Mouse (Mus musculus): Measurements from ENCODE around the gene Spem2. TPM values are rescaled to one million over a fixed set of nuclear protein-coding genes. Genes with fewer than 3 reads are reported as not detected.
A peak's percentile ranks its signal among the peaks of the same experiment; 100 is the strongest.

Spem2 gene
- total RNA-seq, 2 experiments from 2014 or later, result not detected

DNA sequence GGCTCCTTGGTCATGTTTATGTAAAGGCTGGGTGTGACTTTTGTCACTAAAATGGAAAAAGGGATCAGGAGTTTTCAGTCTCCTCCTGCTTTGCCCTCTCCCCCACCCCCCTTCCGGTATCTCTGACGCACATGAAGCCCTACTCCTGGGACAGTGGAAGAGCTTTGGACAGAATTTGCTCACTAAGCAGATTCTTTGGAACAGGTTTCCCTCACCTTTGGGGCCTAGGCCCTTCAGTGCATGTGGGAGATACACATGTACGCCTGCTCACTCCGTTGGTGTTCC, 50.7 kb downstream of the Spem2 start:
- intact Hi-C loops (cut with DNase I), result no loop called here
- peak; percentile 29 to 36 for DNase-seq

DNA sequence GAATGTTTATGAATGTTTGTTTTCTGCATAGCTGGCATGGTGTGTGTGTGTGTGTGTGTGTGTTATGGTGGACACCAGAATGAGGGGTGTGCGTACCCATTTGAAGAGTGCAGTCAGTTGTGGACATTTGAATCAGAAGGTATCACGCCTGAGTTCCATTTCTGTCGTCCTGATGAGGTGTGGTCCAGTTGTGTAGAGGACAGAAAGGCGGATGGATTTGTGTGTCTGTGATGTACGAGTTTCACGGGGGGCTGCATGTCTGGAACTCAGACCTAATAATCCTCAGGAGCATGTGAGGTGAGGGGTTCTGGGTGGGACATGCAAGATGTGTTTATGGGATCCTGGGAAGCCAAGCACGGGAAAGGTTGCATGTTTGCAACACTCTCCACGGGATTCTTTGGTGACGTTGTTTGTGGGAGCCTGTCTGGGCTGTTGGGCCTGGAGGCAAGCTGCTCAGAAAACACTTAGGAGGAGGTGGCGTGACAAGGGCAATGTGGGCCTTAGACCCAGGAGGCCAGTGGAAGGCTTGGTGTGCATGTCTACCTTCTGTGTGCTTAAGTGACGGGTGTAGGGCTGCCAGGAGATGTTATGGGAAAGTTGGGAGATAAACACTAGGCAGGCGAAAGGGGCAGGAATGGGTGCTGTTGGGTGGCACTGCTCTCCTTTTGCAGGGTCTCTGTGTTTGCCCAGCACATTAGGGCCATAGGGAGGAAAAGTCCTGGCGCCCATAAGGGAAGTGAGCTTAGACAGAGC, 51.2 kb downstream of the Spem2 start:
- DNase-seq, result peak; percentile 21 to 44
- intact Hi-C loops (cut with DNase I), result no loop called here

Other genes with a start within 250 kb of the Spem2 start
- 1 to 10 TPM; 5.9 to 6.8 TPM for gene Wrap53, start 238.2 kb downstream of the Spem2 start, total RNA-seq (2021)
- 10 to 100 TPM; 32.5 to 45.2 TPM for gene Trp53, start 238.1 kb downstream of the Spem2 start, total RNA-seq (2021)
- 10 to 100 TPM; 29.9 to 36.5 TPM for gene Atp1b2, start 212.5 kb downstream of the Spem2 start, total RNA-seq (2021)
- gene Shbg, start 200.6 kb downstream of the Spem2 start, total RNA-seq (2021), result not detected
- 1 to 10 TPM; 4.3 to 4.7 TPM for gene Sat2, start 196.4 kb downstream of the Spem2 start, total RNA-seq (2021)
- 10 to 100 TPM; 72.1 to 78.7 TPM for gene Fxr2, start 185.5 kb downstream of the Spem2 start, total RNA-seq (2021)
- not detected for gene Sox15, start 163.2 kb downstream of the Spem2 start, total RNA-seq (2021)
- gene Mpdu1, start 155.8 kb downstream of the Spem2 start, total RNA-seq (2021), result 10 to 100 TPM; 33.1 to 33.7 TPM
- gene Cd68, start 152.3 kb downstream of the Spem2 start, total RNA-seq (2021), result 1 to 10 TPM; 5.8 to 7.8 TPM
- gene Eif4a1, start 146.0 kb downstream of the Spem2 start, total RNA-seq (2021), result 100 to 1,000 TPM; 389 to 397 TPM
- 10 to 100 TPM; 48.9 to 49.6 TPM for gene Senp3, start 136.4 kb downstream of the Spem2 start, total RNA-seq (2021)
- 1 to 10 TPM; 2.1 to 2.4 TPM for gene Tnfsf13, start 132.7 kb downstream of the Spem2 start, total RNA-seq (2021)
- gene Tnfsf12, start 122.6 kb downstream of the Spem2 start, total RNA-seq (2021), result 10 to 100 TPM; 19.6 to 20.3 TPM
- gene Tnfsfm13, start 122.4 kb downstream of the Spem2 start, total RNA-seq (2021), result 1 to 10 TPM; 5.1 to 5.2 TPM
- gene Polr2a, start 59.8 kb downstream of the Spem2 start, total RNA-seq (2021), result 10 to 100 TPM; 44.5 to 47.5 TPM
- under 1 TPM; 0.17 to 0.40 TPM for gene Slc35g3, start 56.5 kb downstream of the Spem2 start, total RNA-seq (2021)
- 10 to 100 TPM; 42.2 to 43.9 TPM for gene Zbtb4, start 52.6 kb downstream of the Spem2 start, total RNA-seq (2021)
- gene Chrnb1, start 22.5 kb downstream of the Spem2 start, total RNA-seq (2021), result 1 to 10 TPM; 5.8 to 7.1 TPM
- gene Fgf11, start 16.6 kb downstream of the Spem2 start, total RNA-seq (2021), result 1 to 10 TPM; 1.9 to 3.5 TPM
- 1 to 10 TPM in 1 of 2 experiments, under 1 TPM in 1; 0.94 to 1.2 TPM for gene Tmem102, start 12.8 kb downstream of the Spem2 start, total RNA-seq (2021)
- gene Gm39566, start 3.2 kb downstream of the Spem2 start, total RNA-seq (2021), result not detected
- gene Spem1, start 3.7 kb upstream of the Spem2 start, total RNA-seq (2021), result not detected
- gene Nlgn2, start 19.3 kb upstream of the Spem2 start, total RNA-seq (2021), result 10 to 100 TPM; 13.6 TPM
- 100 to 1,000 TPM; 130 to 151 TPM for gene Tmem256, start 20.0 kb upstream of the Spem2 start, total RNA-seq (2021)
- gene Plscr3, start 27.9 kb upstream of the Spem2 start, total RNA-seq (2021), result 10 to 100 TPM; 52.5 to 59.7 TPM
- gene Tnk1, start 40.3 kb upstream of the Spem2 start, total RNA-seq (2021), result not detected
- gene Tmem95, start 59.6 kb upstream of the Spem2 start, total RNA-seq (2021), result not detected
- gene Kctd11, start 62.9 kb upstream of the Spem2 start, total RNA-seq (2021), result 1 to 10 TPM; 3.0 to 3.5 TPM
- 1 to 10 TPM; 2.7 to 3.0 TPM for gene Acap1, start 77.1 kb upstream of the Spem2 start, total RNA-seq (2021)
- 1 to 10 TPM; 2.1 to 2.7 TPM for gene 2810408A11Rik, start 82.5 kb upstream of the Spem2 start, total RNA-seq (2021)
- 10 to 100 TPM; 39.2 to 39.9 TPM for gene Neurl4, start 82.6 kb upstream of the Spem2 start, total RNA-seq (2021)
- 10 to 100 TPM; 29.4 to 30.5 TPM for gene Gps2, start 95.4 kb upstream of the Spem2 start, total RNA-seq (2021)
- gene Eif5a, start 103.5 kb upstream of the Spem2 start, total RNA-seq (2021), result 100 to 1,000 TPM; 488 to 490 TPM
- 10 to 100 TPM; 22.7 to 25.7 TPM for gene Ybx2, start 117.3 kb upstream of the Spem2 start, total RNA-seq (2021)
- 100 to 1,000 TPM; 135 to 144 TPM for gene Slc2a4, start 129.7 kb upstream of the Spem2 start, total RNA-seq (2021)
- not detected for gene Cldn7, start 146.3 kb upstream of the Spem2 start, total RNA-seq (2021)
- gene Ctdnep1, start 162.7 kb upstream of the Spem2 start, total RNA-seq (2021), result 100 to 1,000 TPM; 144 to 159 TPM
- gene Elp5, start 164.1 kb upstream of the Spem2 start, total RNA-seq (2021), result 10 to 100 TPM; 60.7 to 64.6 TPM
- gene Gabarap, start 172.7 kb upstream of the Spem2 start, total RNA-seq (2021), result 100 to 1,000 TPM; 275 to 295 TPM
- 10 to 100 TPM; 23.1 to 27.7 TPM for gene Phf23, start 177.3 kb upstream of the Spem2 start, total RNA-seq (2021)
- 10 to 100 TPM in 1 of 2 experiments, 1 to 10 TPM in 1; 8.6 to 11.8 TPM for gene Dvl2, start 182.1 kb upstream of the Spem2 start, total RNA-seq (2021)
- 1,000 to 10,000 TPM; 1,260 to 1,282 TPM for gene Acadvl, start 196.9 kb upstream of the Spem2 start, total RNA-seq (2021)
- gene Dlg4, start 198.5 kb upstream of the Spem2 start, total RNA-seq (2021), result 10 to 100 TPM; 11.5 to 12.0 TPM
- gene Asgr1, start 235.6 kb upstream of the Spem2 start, total RNA-seq (2021), result under 1 TPM in 1 of 2 experiments, not detected in 1; 0.22 TPM

Data from heart, postnatal 10 days (tissue).